Mouse (Mus musculus) G1E (cell line): ENCODE data around the gene Nfkbid.

Experiments
- CTCF ChIP-seq: IDR thresholded peaks from 2 replicates; pipeline ENCODE4 v1.5.1; 2012; ENCODE audit warnings: low read depth, low read length, inconsistent platforms, mixed read lengths
- GATA1 ChIP-seq: IDR thresholded peaks from 2 replicates; pipeline ENCODE4 v1.6.1; 2012; ENCODE audit warnings: borderline replicate concordance, low read length, inconsistent platforms, mixed read lengths
- GATA2 ChIP-seq: IDR thresholded peaks from 2 replicates; pipeline ENCODE4 v1.6.1; 2012; ENCODE audit warnings: low read depth, low read length, inconsistent platforms, borderline replicate concordance
- POLR2AphosphoS5 ChIP-seq: IDR thresholded peaks from 2 replicates; pipeline ENCODE4 v1.6.1; 2012; ENCODE audit warnings: low read depth, low read length, inconsistent platforms; ENCODE audit not compliant: insufficient replicate concordance
- TAL1 ChIP-seq: conservative IDR thresholded peaks from 2 replicates; pipeline ENCODE4 v1.6.1; 2012; ENCODE audit warnings: low read depth, low read length, inconsistent platforms, mixed read lengths

DNA sequence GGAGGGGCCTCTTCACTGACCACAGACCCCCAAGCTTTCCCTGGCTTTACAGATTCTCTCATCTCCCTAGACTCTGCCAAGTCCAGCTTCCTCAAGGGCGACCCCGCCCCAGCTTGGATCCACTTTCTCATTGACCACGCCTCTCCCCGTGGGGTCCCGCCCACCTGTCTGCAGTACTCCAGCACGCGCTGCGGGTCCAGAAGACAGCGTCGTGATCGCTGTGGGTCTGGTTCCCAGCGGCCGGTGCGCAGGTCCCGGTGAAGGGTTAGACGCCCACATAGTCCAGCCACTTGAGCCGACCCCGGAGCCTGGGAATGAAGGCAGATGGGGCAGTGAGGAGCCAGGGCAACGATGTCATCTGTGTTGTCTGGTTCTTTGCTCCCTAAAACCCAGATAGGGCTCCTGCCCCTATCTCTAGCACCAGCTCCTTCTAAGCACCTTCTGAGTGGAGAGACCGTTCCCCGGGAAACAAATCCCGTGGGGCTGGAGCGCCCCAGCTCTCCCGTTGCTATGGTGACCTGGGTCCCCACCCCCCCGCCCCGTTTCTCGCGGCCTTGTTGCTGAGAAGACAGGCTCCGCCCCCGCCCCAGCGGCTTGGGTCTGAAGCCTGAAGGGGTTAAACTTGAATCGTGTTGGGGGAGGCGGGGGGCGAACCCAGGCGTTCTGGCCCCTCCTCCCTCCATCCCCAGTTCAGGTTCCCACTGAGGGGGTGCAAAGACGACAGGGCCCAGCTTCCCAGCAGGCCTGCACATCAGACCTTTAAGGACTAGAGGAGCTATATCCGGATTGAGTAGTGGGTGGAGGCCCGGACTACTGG is 22.8 kb downstream of the Nfkbid start:
- TF ChIP-seq CTCF = no peak
- no peak for TF ChIP-seq TAL1
- no peak for TF ChIP-seq GATA1
- TF ChIP-seq GATA2 = no peak
- TF ChIP-seq POLR2AphosphoS5 = no peak
